ENCODE assay signal across 20 mouse cellular contexts in genomic region chr16:79870578-79871270, GRCm38 (mm10).
DNase-seq lines count a peak whose midpoint lies in the region; ATAC-seq lines count a peak whose summit lies in the region.
"Had no signal": no experiment of that assay in that cellular context is flagged by ENCODE, and none has a peak within 500 bp of the region (broad histone marks: within the 10 kb centered on the region; RNA-seq: fewer than 3 reads in every experiment).

No protein-coding gene starts in this region.

- no peak overlapping the region for H3K4me2 ChIP-seq in neural tube, embryonic 13.5 days
- H3K4me2 ChIP-seq in hindbrain, embryonic 14.5 days (replicated peaks), result no peak overlapping the region
- no peak overlapping the region for H3K4me2 ChIP-seq in neural tube, embryonic 14.5 days (ENCODE audit: low read depth, low read length)
- H3K4me2 ChIP-seq: limb, embryonic 13.5 days; liver, embryonic 13.5 days; lung, embryonic 14.5 days had no signal

- ATAC-seq in frontal cortex, adult (ENCODE audit: low TSS enrichment), result 0 out of 2 replicates have a peak, but pooled peaks have one; percentile 34
- peak; percentile 67 for ATAC-seq in neural tube, embryonic 13.5 days (ENCODE audit: low read depth)
- peak; percentile 72 for ATAC-seq in hindbrain, embryonic 14.5 days (ENCODE audit: low FRiP score)
- peak; percentile 73; the same call in 1 of the 2 replicates for ATAC-seq in neural tube, embryonic 14.5 days (ENCODE audit: low read depth)
- ATAC-seq: intestine, embryonic 16.5 days had no signal

- no peaks in the 10 kb centered on the region for H3K36me3 ChIP-seq in neural tube, embryonic 13.5 days
- H3K36me3 ChIP-seq in hindbrain, embryonic 14.5 days (replicated peaks; ENCODE audit: control insufficient read depth, insufficient read depth), result no peaks in the 10 kb centered on the region
- no peaks in the 10 kb centered on the region for H3K36me3 ChIP-seq in neural tube, embryonic 14.5 days (ENCODE audit: control insufficient read depth, insufficient read depth, low read length)
- H3K36me3 ChIP-seq: G1E; limb, embryonic 13.5 days; liver, embryonic 13.5 days had no signal

- no peaks in the 10 kb centered on the region for H3K9me3 ChIP-seq in neural tube, embryonic 13.5 days
- no peaks in the 10 kb centered on the region for H3K9me3 ChIP-seq in hindbrain, embryonic 14.5 days (ENCODE audit: control insufficient read depth, low read length)
- no peaks in the 10 kb centered on the region for H3K9me3 ChIP-seq in neural tube, embryonic 14.5 days (ENCODE audit: control insufficient read depth, low read length)
- H3K9me3 ChIP-seq: G1E; limb, embryonic 13.5 days; liver, embryonic 13.5 days had no signal

- H3K27me3 ChIP-seq in neural tube, embryonic 13.5 days, result no peaks in the 10 kb centered on the region
- no peaks in the 10 kb centered on the region for H3K27me3 ChIP-seq in hindbrain, embryonic 14.5 days (ENCODE audit: control insufficient read depth, insufficient read depth, low read length)
- no peaks in the 10 kb centered on the region for H3K27me3 ChIP-seq in neural tube, embryonic 14.5 days (ENCODE audit: control insufficient read depth, insufficient read depth, low read length)
- H3K27me3 ChIP-seq: limb, embryonic 13.5 days; liver, embryonic 13.5 days had no signal

- DNase-seq in frontal cortex, postnatal 36 days (ENCODE audit: low spot score in 2 of 2), result no peak
- DNase-seq in neural tube, embryonic 10.5 days (ENCODE audit: extremely low spot score, low spot score), result no peak
- DNase-seq in hindbrain, embryonic 14.5 days (ENCODE audit: low spot score), result no peak
- no peak for DNase-seq in gastrocnemius, postnatal 14 days
- DNase-seq in layer of hippocampus, postnatal 10 days (ENCODE audit: low spot score in 2 of 2), result no peak
- DNase-seq: adrenal gland, postnatal 36 days; cerebellum, adult 8-10 months; kidney, postnatal 4 days; liver, embryonic 13.5 days; lung, embryonic 14.5 days; lung, postnatal 4 days; right cerebral cortex, postnatal 14 days; spleen, adult 18-20 months; thymus, adult 2 months had no signal

- no peak overlapping the region for H3K4me3 ChIP-seq in neural tube, embryonic 13.5 days
- no peak overlapping the region for H3K4me3 ChIP-seq in hindbrain, embryonic 14.5 days (replicated peaks; ENCODE audit: low read length)
- H3K4me3 ChIP-seq in neural tube, embryonic 14.5 days (ENCODE audit: low read depth, low read length), result no peak overlapping the region
- H3K4me3 ChIP-seq: limb, embryonic 13.5 days; liver, embryonic 13.5 days had no signal

- no peaks in the 10 kb centered on the region for H3K4me1 ChIP-seq in neural tube, embryonic 13.5 days (replicated peaks)
- no peaks in the 10 kb centered on the region for H3K4me1 ChIP-seq in hindbrain, embryonic 14.5 days (replicated peaks; ENCODE audit: control insufficient read depth, insufficient read depth, low read length)
- H3K4me1 ChIP-seq in neural tube, embryonic 14.5 days (ENCODE audit: control insufficient read depth, insufficient read depth, low read length), result no peaks in the 10 kb centered on the region
- H3K4me1 ChIP-seq: limb, embryonic 13.5 days; liver, embryonic 13.5 days had no signal

- H3K27ac ChIP-seq in neural tube, embryonic 13.5 days (replicated peaks), result no peak overlapping the region
- no peak overlapping the region for H3K27ac ChIP-seq in hindbrain, embryonic 14.5 days
- no peak overlapping the region for H3K27ac ChIP-seq in neural tube, embryonic 14.5 days (ENCODE audit: low read depth, low read length)
- H3K27ac ChIP-seq: limb, embryonic 13.5 days; liver, embryonic 13.5 days had no signal

- 56% methylated on average over 8 of the region's 8 CpGs for WGBS in neural tube, embryonic 13.5 days
- WGBS in hindbrain, embryonic 14.5 days, result 60% methylated on average over 8 of the region's 8 CpGs
- WGBS in neural tube, embryonic 14.5 days, result 59% methylated on average over 8 of the region's 8 CpGs

- intact Hi-C loops in gastrocnemius, postnatal 14 days (cut with DNase I; ENCODE audit: low total_unique reads), result no loop called here

- H3K9ac ChIP-seq in neural tube, embryonic 13.5 days, result no peak overlapping the region
- H3K9ac ChIP-seq in hindbrain, embryonic 14.5 days, result no peak overlapping the region
- no peak overlapping the region for H3K9ac ChIP-seq in neural tube, embryonic 14.5 days (replicated peaks; ENCODE audit: low read depth, low read length)
- H3K9ac ChIP-seq: limb, embryonic 13.5 days; liver, embryonic 13.5 days; lung, embryonic 14.5 days had no signal
